Mouse (Mus musculus): Measurements from ENCODE around the gene 4921504E06Rik.

The 4921504E06Rik gene

DNA sequence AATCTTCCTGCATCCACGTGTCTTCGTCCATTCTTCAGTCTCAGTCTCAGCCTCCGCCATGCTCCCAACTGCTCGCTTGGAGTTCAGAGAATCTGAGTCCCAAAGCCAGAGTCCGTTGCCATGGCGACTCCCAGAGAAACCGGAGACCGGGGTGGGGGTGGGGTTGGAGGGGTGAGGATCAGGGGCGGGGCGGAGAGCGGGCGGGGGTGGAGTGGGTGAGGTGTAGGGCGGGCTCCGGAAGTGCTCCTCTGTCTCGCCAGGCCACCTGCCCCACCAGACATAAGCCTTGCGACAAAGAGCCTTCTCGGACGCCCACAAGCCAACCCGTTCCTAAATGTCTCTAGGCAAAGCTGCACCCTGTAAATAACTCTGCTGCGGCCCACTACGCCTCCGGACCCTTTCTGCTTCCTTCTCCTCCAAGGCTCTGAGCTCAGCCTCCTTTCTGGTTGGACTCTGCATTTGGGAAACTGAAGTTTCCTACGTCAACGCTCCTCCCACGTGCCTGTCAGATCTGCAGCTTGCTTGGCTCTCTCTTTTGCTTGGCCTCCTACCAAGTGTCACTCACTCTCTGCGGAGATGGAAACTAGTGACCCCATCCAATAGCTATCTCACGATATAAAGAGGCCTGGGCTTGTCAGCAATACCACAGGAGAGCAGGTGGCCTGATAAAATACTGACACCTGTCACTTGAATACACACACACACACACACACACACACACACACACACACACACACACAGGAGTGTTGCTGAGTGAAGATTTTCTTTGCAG, at the start of gene 4921504E06Rik:
4921504E06Rik (minus strand) TSS at position 94 of the 772 bp plus-strand sequence.
- peak; percentile 67 to 69 for DNase-seq

DNA sequence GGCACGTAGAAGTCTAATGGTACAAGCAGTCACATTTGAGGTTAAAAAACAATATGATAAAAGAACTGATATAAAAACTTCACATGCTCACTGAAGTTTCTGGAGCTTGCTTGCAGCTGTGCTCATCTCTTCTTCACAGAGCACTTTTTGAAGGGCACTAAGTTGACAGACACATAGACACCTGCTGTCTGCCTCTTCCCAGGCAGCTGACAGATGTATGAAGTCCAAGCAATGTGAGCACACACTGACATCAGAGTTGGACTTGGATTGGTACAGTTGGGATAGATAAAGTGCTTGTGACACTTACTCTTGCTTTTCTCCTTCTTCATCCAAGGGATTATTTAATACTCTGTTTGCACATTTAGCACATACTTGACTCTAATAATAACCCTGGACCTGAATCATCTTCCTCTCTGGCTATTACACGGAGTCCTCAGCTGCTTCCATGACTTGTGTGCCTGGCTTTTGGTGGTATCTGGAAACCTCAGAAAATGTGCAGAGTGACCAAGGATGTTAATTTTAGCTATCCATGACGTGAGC, 47.7 kb upstream of the 4921504E06Rik start:
- peak; percentile 25 to 48 for DNase-seq

DNA sequence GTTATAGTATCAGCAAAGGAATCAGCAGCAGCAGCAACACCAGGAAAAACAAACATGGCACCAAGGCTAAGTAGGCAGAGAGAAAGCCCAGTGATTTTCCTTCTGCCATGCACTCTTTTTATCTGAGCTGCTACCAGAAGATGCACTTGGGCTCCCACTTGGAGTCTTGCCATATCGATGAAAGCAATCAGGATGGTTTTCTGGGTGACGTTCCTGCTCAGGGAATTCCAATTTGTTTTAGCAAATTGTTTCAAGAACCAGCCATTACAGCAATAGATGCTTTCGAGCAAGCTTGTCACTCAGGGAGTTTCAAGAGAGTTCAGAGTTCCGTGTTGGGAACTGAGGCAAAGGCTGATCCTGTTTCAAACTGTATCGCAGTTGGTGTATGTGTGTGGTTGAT, 47.1 kb upstream of the 4921504E06Rik start:
- DNase-seq: peak in 1 of 2 experiments; percentile 21

DNA sequence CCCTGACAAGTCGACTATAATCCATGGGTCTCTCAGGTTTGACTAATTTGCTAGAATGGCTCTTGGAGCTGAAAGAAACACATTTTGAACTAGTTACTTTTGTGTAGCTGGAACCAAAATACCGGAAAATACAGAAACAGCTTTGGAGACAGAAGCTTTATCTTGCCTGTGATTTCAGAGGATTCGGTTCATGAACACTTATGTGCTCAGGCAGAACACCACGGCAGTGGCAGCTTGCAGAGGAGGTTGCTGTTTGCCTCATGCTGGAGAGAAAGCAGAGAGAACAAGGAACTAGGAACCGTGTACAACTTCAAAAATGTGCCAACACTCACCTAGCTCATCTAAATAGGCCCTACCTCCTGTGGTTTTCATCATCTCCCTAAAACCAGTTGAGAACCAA, 46.1 kb upstream of the 4921504E06Rik start:
- peak in 1 of 2 experiments; percentile 14 for DNase-seq

DNA sequence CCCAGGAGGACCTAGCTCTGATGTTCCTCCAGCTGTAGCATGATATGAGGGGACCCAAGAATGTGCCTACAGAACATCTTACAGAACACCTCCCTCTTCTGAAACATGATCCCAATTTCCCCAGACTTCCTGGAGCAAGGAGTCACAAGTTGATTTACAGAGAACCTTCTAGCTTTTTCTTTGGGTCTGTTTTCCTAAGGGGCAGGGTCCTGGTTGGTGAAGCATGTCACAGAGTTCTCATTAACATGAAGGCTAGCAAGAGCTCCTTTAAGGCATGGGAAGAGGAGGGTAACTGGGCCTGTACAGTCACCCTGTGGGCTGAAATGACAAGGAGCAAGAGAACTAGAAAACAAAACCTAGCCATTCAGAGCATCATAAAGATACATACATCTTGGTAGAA, 43.3 kb upstream of the 4921504E06Rik start:
- no peak for DNase-seq

DNA sequence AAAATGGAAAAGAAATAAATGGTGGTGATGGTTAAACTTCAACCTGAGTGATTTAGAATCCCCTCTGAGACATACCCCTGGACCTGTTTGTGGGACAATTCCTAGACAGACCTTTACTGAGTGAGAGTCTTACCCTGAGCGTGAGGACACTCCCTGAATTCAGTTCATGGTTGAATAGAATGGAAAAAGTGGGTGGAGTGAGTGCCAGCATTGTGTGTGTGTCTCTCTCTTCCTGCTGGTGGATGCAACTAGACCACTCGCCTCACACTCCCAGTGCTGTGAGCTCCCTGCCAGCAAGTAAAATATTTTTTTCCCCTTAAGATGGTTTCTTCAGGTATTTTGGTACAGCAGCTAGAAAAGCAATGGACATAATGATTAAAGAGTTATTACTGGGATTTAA, 42.7 kb upstream of the 4921504E06Rik start:
- no peak for DNase-seq

DNA sequence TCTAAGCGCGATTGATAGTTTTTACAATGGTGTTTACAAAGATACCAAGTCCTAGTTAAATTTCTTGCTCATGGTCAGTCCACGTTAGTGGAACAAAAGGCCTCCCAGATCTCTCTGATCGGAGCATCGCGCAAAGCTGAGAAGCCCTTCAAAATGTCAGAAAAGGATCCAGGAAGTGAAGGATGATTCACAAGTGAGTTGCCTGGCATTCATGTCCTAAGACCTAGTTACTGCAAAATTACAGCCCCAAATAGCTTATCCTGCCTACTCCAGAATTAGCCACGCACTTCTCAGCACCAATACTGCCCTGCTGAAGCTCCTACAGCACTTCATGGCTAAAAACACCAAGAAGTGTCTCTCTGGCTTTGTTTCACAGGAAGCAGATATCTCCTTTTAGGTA, 41.1 kb upstream of the 4921504E06Rik start:
- no peak for DNase-seq

DNA sequence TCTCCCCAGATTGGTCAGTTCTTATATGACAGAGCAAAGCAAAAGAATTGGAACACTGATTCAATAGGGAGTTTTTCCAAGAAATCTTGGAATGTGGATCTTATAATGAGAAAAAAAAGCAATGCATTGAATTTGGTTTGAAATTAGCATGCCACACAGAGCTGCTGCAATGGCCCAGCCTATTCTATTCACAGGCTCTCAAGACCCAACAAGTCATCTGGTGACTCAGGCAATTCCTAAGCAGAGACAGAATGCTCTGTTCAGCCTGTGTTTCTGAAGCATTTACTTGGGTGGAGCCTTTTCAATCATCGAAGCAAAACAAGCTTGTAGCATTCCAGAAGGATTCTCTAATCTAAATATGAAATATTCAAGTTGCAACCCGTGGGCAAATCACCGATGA, 26.1 kb upstream of the 4921504E06Rik start:
- no peak for DNase-seq

DNA sequence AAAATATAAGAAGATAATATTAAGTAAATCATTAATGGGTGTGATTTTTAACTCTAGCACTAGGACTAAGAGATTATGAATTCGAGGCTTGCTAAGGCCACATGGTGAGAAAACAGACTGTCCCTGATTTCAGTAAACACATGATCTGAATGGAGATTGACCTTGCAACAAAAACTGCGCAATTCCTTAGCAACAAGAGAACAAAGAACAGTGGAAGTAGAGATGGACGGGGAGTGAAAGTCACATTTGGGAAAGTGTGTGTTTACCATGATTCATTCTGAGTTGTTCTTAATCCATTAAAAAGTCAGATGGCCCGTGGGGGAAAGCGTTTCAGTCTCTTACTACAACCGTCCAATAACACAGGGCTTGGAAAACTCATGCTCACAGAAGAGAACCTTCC, 25.5 kb upstream of the 4921504E06Rik start:
- no peak for DNase-seq

DNA sequence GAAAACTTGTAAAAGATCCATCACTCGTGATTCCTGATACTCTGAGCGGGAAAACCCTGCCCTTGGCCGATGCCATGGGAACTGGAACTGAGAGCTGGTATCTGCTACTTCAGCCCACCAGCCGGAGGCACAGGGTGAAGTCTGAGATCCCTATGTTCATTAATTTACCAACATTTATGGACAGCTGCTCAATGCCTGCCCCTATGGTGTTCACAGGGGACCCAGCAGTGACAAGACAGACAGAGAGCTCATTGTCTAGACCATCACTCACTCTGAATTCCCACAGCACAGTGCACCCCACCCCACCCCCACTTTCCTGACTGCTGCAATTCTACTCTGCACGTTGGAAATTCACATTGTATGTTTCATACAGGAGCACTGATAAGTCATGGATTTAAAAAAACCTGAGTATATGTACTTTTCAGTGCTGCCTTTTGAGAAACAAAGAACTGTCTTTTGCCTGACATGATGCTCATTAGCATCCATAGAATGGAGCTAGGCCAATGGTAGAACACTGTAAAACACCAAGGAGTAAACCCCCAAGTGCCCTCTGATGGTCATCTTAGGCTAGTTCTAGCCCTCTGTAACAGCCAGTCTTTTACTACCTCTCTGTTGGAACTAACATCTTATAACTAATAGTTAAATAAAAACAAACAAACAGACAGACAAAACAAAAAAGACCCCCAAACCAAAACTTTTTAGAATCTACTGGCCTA, 8.6 kb upstream of the 4921504E06Rik start:
- DNase-seq: no peak

DNA sequence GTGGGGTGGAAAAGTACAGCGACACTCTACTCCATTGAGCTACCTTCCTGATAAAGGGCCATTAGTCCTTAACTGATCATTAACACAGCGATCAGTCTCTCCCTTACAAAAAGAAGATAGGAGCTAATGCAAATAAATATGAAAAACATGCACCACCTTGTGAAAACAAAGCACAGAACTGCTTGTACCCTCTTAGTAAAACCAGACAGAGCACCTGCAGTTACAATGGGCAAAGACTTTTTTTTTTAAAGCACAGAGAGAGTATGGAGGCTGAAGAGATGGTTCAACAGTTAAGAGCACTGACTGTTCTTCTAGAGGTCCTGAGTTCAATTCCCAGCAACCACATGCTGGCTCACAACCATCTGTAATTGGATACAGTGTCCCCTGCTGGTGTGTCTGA, 6.9 kb upstream of the 4921504E06Rik start:
- no peak for DNase-seq

DNA sequence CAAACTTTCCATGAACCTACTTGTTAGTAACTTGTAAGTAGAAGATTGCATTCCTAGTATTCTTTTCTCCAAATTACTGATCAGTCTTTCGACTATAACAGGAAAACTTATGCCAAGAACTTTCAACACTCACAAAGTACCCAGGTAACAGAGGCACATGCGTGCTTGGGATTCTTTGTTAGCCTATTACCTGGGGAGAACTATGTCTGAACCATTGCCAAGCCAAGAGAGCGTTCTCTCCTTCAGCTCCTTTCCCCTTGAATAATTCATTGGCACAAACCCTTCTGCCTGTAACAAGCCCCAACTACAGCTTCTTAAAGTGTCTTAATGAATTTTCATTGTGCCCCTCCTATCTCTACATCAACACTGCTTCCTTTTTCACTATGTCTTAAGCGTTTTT, 6.4 kb upstream of the 4921504E06Rik start:
- DNase-seq: no peak

DNA sequence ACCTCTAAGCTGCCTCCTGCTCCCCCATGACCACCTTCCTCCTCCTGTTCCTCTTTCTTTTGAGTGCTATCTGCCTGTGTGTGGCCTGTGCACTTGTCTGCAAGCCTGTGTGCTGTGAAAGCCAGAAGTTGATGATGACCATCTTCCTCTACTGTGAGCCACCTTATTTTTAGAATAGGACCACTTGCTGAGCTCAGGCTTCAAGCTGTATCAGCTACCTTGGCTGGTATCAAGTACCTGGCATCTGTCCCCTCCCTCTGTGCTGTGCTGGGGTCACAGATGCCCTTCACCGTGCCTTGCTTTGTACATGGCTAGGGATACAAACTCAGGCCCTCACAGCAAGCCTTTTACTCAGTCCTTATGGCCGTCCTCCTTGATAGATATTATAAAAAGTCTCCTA, 2.3 kb downstream of the 4921504E06Rik start:
- DNase-seq: no peak

DNA sequence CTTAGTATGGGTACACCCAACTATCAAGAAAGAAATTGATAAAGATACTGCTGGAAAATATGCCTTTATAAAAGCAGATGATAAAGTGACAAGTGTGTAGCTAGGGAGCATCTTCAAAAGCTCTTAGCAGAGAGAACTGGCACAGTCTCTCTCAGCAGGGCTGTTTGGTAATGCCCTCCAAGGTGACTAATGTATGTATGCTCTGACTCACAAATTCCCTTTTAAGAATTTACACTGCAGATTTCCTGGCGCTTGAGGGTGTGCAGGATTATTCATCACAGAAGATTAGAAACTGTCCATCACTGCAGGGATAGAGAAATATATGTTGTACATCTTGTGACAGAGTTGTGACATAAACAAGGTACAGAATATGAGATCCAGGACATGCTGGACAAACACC, 12.8 kb downstream of the 4921504E06Rik start:
- no peak for DNase-seq

DNA sequence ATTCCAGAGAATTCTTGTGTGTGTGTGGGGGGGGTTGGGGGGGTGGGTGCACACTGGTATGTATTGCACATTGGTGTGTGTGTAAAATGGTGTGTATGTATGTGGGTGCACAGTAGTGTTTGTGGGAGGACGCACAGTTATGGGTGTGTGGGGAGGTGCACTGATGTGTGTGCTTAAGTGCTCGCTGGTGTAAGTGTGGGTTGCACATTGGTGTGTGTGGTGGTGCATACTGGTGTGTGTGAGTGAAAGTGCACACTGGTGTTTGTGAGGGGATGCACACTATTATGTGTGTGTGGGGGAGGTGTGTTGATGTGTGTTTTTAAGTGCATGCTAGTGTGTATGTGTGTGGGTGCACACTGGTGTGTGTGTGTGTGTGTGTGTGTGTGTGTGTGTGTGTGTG, 24.3 kb downstream of the 4921504E06Rik start:
- no peak for DNase-seq

DNA sequence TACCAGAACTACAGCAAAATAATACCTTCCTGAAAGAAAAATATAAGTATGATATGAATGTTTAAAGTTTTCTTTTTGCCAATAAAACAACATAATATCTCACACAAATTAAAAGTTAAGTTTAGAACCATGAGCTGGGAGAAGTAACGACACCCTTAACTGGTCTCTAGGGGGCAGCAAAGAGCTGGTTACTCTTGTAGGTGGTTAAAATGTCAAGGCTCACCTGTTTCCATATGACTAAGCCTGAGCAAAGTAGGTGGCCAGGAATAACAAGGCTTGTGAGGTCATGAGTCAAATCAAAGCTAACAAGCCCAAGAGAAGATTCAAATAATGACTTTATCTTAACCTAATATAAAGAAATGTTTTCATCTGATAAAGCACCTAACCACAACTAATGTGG, 24.9 kb downstream of the 4921504E06Rik start:
- peak; percentile 37 to 44 for DNase-seq

DNA sequence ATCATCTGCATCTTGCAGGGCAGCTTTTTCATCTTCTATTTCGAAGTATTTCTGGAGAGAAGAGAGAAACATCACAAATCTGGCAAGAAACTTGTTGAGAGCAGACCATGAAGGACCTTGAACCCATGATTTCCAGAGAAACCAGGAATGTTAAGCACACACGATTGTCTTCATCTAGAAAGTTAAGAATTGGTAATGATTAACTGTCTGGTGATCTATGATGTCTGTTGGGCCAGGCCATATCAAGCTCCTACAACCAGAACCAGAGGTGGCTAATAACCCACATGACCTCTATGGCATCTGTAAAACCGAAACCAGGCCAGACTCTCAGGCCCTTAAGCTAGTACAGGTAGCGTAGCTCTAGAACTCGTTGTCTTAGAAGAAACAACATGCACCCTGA, 29.6 kb downstream of the 4921504E06Rik start:
- DNase-seq: no peak

DNA sequence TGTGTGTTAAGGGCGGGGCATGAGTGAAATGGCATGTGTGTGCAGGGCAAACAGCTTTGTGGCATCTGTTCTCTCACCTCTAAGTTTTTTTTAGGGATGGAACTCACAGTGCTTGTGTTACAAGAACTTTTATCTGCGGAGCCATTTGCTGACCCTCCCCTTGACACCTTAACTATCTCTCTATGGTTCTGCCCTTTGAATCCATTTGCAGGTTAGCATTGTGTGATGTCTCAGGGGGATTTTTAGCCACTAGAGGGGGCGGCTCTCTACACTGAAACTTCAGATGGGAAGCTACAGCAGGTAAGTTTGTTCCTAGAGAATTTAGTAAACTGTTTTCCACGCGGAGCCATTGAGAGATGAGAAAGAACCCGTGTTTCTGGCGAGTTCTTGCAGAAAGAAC, 32.1 kb downstream of the 4921504E06Rik start:
- peak; percentile 32 to 43 for DNase-seq

DNA sequence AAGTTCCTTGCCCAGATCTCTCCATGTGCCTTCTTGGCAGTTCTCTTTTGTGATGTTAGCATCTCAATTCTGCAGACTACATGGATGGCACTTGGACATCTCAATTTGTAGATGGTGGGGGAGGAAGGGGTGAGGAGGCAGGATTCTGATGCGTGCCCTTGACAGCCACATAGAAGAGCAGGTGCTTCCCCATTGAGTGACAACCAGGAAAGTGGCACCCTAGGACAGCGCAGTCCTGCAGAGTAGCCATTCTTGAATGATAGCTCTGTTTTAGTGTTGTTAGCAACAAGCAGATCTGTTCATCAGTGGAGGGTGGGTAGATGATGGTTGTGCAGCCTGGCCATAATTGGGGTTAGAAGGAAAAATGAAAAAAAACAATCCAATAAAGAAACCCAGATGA, 33.1 kb downstream of the 4921504E06Rik start:
- no peak for DNase-seq

DNA sequence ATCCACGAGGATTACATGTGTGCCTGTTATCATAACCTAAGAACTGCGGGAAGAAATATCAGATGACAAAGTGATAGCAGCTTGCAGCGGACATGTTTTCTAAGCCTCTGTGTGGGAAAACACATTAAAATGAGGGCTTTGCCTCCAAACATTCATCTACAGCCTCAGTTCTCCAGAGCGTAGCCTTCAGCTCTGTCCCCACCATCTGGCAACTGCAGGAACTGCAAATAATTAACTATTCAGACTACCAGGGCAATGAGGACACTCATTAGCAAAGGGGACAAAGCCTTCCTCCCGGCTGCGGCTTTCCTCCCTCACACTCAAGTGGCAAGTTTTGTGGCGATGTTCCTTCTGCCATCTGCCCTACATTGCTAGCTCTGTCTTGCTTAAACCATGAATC, 33.9 kb downstream of the 4921504E06Rik start:
- peak; percentile 10 to 21 for DNase-seq

DNA sequence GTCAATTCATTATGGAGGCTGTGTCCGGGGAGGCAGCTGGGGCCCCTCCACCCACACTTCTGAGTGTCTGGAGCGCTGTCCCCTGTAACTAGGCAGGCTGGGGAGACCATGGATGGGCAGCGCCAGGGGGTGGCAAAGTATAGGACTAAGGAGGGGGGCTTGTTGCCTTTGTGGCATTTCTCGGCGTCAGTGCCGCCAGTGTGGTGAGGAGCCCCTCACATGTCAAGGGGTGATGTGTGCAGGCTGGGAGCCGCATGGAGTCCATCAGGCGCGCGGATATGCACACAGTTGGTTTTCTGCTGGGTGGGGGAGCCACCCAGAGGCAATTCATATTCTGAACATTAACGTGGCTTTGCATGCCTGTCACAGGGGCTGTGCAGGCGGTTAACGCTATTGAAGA, 35.8 kb downstream of the 4921504E06Rik start:
- DNase-seq: no peak

DNA sequence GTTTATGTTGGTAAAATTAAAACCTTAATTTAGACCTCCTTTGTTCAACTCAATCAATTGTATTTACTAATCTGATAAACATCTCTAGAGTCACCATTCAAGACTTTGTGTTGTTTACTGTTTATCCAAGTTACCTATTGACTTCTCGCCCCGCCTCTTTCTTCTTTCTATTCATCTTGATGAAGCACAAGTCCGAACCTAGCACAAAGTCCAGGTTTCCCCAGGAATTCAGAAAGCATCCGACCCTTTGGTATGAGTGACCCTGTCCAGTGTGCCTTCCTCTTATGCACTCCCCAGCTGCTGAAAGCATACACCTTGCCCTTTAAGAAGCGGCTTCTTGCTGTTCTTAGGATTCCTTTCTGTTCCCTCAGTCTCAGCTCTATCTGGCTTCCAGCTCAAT, 41.3 kb downstream of the 4921504E06Rik start:
- no peak for DNase-seq

DNA sequence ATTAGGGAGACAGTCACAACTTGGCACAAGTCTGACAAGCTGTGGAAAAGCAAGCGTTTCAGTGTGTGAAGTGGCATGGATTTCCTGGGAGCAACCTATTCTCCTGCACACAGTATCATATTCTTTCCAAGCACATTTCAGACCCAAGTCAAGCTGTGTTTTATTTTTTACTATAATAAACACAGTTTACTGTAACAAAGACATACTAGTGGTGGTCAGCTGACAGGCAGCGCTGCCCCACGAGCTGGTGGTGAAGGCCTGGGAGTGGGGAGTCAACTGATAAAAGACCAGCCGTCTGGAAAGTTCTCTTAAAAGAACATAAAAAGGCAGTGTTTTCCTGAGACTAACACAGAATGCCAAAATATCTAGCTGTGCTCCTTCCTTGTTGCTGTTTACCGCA, 42.7 kb downstream of the 4921504E06Rik start:
- no peak for DNase-seq

DNA sequence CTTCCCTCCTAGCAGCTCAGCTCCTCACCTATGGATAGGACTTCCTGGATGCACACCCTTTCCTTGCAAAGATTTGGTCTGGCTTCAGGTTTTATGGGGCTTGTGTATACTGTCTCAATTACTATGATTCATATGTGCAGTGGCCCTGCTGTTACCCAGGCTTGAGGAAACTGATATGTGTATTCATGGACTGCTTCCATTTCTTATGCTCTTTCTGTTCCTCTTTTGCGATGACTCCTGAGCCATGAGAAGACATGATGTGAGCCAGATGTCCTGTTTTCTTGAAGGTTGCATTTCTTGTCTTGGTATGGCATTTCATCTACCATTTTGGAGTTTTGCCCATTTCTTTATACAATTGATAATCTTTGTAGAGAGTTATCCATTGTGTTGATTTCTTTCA, 48.0 kb downstream of the 4921504E06Rik start:
- DNase-seq: no peak
